Mouse (Mus musculus) ES-E14 (cell line): ENCODE results near the gene Piwil4.

ENCODE experiments used
- CHD2 ChIP-seq: IDR thresholded peaks from 2 replicates; pipeline ENCODE4 v1.6.1; 2014; ENCODE audit warnings: mild to moderate bottlenecking, low read depth, low read length, inconsistent platforms
- HCFC1 ChIP-seq: IDR thresholded peaks from 2 replicates; pipeline ENCODE4 v1.6.1; 2012; ENCODE audit warnings: low read length, inconsistent platforms, borderline replicate concordance; ENCODE audit not compliant: insufficient read depth
- MAFK ChIP-seq: IDR thresholded peaks from 2 replicates; pipeline ENCODE4 v1.6.1; 2014; ENCODE audit warnings: mild to moderate bottlenecking, low read depth, low read length, inconsistent platforms; ENCODE audit not compliant: insufficient read depth
- ZC3H11A ChIP-seq: IDR thresholded peaks from 2 replicates; pipeline ENCODE4 v1.6.1; 2012; ENCODE audit warnings: low read depth, mild to moderate bottlenecking, inconsistent platforms, low read length, borderline replicate concordance
- ZNF384 ChIP-seq: IDR thresholded peaks from 2 replicates; pipeline ENCODE4 v1.6.1; 2012; ENCODE audit warnings: low read depth, low read length, inconsistent platforms

DNA sequence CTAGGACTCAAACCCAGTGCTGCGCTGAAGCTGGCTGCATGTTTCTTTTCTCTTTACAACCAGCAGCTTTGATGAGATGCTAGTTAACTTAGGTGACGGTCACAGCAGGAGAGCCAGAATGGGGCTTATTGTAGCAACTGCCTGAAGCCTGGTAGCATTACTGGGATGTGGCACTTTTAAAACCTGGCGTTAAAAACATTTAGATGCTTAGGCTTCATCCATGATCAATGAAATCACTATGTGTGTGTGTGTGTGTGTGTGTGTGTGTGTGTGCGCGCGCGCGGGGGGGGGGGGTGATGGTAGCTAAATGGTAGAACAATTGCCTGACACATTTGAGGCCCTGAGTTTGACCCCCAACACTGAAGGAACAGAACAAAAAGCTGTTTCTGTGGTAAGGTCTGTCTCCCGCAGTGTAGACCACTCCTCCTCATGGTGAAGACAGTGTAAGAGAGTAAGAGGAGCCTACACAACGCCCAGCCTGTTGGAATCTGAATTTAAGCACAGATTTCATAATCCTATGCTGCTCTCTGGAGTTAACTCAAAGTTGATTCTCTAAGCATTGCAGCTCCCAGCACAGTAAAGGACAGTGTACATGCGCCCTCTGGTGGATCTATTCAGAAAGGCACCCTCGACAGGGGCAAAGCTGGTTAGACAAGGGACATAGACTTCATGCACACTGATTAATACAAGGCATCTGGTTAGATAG is 41.8 kb downstream of the Piwil4 start:
- no peak for TF ChIP-seq CHD2
- no peak for TF ChIP-seq ZNF384
- TF ChIP-seq ZC3H11A, result peak; percentile 83; the same call in 1 of the 2 replicates
- TF ChIP-seq HCFC1, result no peak
- no peak for TF ChIP-seq MAFK
